Mouse (Mus musculus) right cerebral cortex, postnatal 10 days (tissue): Measurements from ENCODE around the gene Prkar2a.
"Not testable (repeated sequence)": the region's sequence is repeated elsewhere in the genome, so short reads cannot be mapped to it uniquely, and the experiment has no call there.

Experiments
- DNase-seq, 2 experiments: peaks; one replicate each; pipeline ENCODE4 v3.0.0; 2021; ENCODE audit warnings: low spot score in 2 of 2

The Prkar2a gene

GRCm38 (mm10) chr9:108689106-108689505 lies at the start of gene Prkar2a:
Prkar2a (plus strand) TSS chr9:108689314.
- no peak for DNase-seq

DNA sequence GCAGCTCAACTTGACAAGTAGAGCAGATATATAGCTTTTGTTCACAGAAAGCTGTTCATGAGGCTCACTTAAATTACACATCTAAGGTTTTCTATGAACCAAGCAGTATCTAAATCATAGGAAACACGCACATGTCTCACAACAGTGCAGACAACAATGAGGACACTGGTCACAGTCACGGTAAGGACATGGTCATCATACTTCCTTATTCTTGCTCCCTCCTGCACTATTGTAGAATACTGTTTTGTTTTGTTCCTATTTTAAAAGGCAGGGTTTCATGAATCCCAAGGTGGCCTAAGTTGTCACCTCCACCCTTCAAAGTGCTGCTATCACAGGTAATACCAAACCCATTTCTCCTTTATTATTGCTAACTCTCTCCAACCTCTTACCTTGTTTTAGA lies 49.3 kb upstream of the Prkar2a start:
- no peak for DNase-seq

DNA sequence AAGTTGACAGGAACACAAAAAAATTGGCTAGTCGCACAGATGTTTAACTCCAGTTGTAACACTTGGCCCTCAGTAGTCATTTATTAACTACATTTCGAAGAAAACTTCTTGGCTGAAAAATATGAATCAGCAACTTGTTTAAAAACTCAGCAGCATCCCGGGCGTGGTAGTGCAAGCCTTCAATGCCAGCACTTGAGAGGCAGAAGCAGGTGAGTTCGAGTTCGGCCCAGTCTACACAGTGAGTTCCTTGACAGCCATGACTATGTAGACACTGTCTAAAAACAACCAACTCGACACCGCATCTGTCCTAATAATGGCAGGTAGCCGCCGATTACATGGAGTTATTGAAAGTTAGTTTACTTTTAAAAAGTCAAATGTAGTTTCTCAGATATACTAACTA lies 40.9 kb upstream of the Prkar2a start:
- DNase-seq: no peak

DNA sequence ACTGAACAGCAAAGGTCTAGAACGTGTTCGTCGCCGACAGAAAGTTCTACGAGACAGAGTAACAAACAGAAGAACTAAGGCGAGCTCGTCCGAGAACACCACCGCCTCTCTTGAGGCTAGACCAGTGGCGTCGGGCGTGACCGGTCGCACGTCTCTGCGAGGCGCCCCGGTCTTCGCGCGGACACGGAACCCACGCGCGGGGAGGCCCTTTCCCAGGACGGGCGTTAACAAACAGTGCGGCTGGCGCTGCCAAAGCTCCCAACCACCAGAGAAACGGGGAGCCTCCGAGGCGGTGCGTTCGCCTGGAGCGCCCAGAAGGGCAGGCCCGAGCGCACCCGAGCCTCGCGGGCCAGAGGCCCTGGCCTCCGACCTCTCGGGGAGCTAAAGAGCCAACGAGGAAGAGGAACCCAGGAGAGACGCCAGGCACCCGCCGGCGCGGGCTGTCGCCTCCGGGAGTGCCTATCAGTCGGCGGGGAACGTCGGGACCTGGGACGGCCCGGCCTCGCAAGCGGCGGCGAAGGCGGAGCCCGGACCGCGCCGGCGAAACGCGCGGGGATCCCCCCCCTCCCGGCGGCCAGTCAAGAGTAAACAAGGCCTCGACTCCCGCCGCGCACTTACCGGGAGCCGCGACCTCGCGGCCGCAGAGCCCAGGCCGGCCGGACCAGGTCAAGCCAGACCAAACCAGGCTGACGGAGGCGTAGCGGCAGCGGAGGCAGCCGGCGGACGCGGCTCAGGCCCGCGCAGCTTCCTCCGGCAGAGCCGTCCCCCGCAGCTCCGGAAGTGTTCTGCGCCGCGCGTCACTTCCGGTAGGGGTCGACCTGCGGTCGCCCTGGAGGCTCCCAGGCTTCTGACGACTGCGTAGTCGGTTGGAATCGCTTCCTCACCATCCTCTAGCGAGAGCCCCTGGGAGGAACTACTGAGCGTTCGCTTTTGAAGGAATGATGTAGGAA lies 40.2 kb upstream of the Prkar2a start, which contains the start of gene Arih2:
TSS of gene Arih2 (minus strand) at position 776 of the 950 bp plus-strand sequence.
- peak; percentile 95 for DNase-seq

DNA sequence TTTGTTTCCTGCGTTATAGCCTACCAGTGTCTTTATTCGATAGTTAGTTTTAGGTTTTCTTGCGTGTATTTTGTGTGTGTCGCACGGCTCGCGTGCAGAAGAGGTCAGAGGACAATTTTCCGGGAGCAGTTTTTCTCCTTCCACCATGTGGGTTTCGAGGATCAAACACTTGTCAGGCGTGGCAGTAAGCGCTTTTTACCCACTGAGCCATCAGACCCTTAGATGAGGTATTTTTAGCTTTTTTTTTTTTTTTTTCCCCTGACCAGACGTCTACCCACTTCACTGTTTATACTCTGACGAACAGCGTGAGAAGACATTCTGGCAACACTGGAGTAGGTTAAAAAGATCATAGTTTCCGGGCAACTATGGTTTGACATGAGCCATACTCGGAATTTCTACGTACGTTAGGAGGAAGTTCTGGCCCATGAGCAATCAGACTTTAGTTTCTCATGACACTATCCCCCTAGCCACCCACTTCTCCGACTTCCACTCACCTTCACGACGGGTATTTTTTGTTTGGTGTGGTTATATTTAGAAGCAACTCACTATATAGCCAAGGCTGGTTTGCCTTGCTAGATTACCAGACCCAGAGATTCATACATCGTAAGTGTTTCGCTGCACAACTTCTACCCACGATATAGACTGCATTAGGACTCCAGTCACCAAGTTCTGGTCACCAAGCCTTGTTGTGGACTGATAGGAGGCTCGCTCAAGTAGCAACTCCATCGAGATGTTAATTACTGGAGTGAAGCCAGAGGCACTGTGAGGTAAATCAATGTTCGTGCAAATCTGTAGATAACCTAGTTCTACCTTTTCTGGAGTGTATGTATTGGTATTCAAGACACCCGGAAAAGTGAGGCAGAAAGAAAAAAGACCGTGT lies 39.3 kb upstream of the Prkar2a start:
- DNase-seq: no peak

DNA sequence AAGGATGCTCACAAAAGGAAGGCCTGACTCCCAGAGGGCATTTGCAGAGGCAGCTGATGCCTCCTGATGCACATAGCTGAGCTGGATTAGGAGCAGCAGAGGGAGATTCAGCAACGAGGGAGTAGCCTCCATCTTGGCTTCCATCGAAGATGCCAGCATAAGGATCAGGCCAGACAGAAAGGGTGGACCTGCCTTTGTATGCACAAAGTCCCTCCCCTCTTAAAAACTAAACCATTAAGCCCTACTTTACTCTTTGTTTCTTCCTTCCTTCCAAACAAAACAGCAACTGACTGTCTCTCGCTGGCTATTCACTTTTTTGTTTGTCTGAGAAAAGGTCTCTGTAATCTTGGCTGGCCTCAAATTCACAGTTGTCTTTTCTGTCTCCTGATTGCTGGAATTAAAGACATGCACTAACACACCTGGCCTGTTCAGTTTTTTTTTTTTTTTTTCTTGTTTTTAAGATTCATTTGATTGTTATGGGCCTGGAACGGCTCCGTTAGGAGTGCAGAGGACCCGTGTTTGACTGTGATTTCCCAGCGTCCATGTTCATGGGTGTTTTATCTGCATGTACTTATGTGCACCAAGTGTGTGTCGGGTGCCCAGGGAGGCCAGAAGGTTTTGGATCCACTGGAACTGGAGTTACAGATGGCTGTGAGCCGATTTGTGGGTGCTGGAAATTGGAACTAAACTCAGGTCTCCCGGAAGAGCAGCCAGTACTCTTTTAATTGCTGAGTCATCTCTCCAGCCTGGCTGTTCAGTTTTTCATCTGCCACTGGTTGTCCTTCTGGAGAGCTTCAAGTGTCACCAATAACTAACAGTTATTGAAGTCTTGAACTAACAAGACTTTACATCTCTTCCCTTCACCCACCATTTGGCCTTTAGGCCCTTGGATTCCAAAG lies 34.3 kb upstream of the Prkar2a start:
- DNase-seq: no peak

DNA sequence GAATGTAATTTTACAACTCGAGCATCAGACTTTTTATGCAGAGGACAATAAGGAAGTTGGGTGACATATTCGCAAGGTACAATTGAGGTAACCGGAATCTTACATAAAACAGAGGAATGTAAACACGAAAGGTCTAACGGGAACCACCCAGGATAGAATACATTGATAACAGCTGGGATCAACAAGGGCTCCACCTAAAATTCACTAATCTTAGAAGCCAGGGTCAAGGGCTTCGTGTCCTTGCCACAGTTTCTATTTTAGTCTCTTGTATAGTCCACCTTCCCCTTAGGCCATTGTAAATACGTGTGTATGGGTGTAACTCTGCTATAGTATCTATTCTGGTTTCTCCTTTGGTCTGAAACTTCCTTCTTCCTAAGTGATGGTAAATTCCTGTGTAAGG lies 33.2 kb upstream of the Prkar2a start:
- not testable (repeated sequence) for DNase-seq

- DNase-seq: peak; percentile 71 to 82
These were observed 27.2 kb upstream of the Prkar2a start, which contains the start of gene Slc25a20 for GRCm38 (mm10) chr9:108661677-108662612. Slc25a20 (plus strand) TSS chr9:108662088.

DNA sequence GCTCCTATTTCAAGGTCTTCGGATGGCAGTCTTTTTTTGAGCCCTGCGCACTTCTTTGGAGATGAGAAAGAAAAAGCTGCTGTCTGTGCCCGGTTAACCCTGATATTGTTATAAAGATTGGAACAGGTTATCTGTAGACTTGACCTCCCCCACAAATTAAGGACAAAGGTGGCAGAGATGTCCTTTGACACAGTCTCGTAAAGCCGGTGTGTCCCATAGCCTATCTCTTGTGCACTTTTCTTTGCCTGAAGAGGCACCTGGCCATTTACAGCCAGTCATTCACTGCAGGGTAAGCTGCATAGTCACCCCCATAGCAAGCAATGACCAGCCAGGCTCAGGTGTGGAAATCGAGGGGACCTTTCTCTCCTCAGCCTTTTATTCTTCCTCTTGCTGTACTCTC lies 26.5 kb upstream of the Prkar2a start:
- DNase-seq: no peak

- DNase-seq: peak; percentile 46 to 50
These were observed 19.2 kb upstream of the Prkar2a start for GRCm38 (mm10) chr9:108669875-108670274.

- no peak for DNase-seq
These were observed 16.0 kb upstream of the Prkar2a start for GRCm38 (mm10) chr9:108673151-108673550.

DNA sequence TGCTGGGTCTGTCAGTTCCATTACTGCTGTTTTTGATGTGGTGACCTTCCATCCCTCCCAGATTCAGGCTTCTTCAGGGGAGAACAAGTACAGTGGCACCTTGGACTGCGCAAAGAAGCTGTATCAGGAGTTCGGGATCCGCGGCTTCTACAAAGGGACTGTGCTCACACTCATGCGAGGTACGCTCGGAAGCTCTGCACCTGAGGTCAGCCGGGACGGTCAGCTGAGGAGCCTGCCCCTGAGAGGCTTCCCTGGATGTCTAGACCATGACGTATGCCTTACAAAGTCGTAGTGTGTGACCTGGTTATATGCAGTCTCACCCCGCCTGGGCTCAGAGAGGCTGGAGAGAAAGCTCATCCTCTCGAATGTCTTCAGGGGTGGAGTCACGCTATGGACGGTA lies 9.1 kb upstream of the Prkar2a start:
- no peak for DNase-seq

GRCm38 (mm10) chr9:108686475-108686887 lies 2.6 kb upstream of the Prkar2a start:
- DNase-seq: no peak

DNA sequence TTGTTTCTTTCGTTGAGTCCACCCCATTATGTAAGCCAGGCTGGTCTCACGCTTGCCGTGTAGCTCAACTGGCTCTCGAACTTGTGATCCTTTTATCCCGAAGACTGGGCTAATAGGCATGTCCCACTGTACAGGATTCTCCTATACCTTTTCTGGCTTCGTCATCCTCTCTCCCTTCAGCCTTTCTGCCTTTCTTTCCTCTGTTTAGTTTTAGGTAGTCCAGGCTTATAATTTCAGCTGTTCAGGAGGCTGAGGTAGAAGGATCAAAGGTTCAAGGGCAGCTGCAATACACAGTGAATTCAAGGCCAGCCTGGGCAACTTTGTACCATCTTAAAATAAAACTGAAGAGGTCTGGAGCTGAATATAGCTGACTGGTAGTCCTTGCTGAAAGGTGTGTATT lies 1.9 kb upstream of the Prkar2a start:
- DNase-seq: no peak

GRCm38 (mm10) chr9:108687686-108688085 lies 1.4 kb upstream of the Prkar2a start:
- no peak for DNase-seq

GRCm38 (mm10) chr9:108688451-108688850 lies 663 bp upstream of the Prkar2a start:
- no peak for DNase-seq

DNA sequence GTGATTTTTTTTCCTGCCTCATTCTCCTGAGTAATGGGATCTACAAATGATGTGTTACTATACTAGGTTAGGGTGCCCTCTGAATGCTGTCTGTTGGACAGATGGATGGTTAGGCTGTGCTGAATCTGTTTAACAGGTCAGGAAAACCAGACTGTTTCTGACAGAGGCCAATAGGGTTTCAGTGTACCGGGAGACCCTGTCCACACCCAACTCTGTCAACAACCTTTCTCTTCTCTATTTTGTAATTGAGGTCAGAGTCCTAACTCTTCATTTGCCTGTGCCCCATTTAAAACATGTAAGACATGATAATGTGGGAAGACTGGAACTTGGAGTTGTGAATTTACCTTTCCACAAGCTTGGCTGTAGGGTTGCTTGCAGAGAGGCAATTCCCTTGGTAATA lies 879 bp downstream of the Prkar2a start:
- no peak for DNase-seq

GRCm38 (mm10) chr9:108690914-108691313 lies 1.8 kb downstream of the Prkar2a start:
- DNase-seq: peak in 1 of 2 experiments; percentile 36

GRCm38 (mm10) chr9:108691371-108691770 lies 2.3 kb downstream of the Prkar2a start:
- peak; percentile 54 to 58 for DNase-seq

GRCm38 (mm10) chr9:108691846-108692225 lies 2.7 kb downstream of the Prkar2a start:
- peak; percentile 92 for DNase-seq
